Mouse (Mus musculus): ENCODE data around the gene Jph2. TPM values are rescaled to one million over a fixed set of nuclear protein-coding genes. Genes with fewer than 3 reads are reported as not detected.

Jph2 gene
- polyA plus RNA-seq, 1 experiment from 2014 or later, result 0.30 TPM

Other genes starting within 250 kb of the Jph2 start
- 0.40 and 0.67 TPM in 2 replicates for gene Tox2, start 194.9 kb downstream of the Jph2 start, polyA plus RNA-seq (2015; fragmentation: Nextera tagmentation; extraction: Ambion mirVana)
- 37.5 and 39.0 TPM in 2 replicates for gene Oser1, start 26.7 kb upstream of the Jph2 start, polyA plus RNA-seq (2015; fragmentation: Nextera tagmentation; extraction: Ambion mirVana)
- gene Gdap1l1, start 40.5 kb upstream of the Jph2 start, polyA plus RNA-seq (2015; fragmentation: Nextera tagmentation; extraction: Ambion mirVana), result 0.12 TPM in 1 of 2 replicates, not detected in the other
- gene Fitm2, start 74.6 kb upstream of the Jph2 start, polyA plus RNA-seq (2015; fragmentation: Nextera tagmentation; extraction: Ambion mirVana), result 3.8 and 3.9 TPM in 2 replicates
- gene R3hdml, start 94.3 kb upstream of the Jph2 start, polyA plus RNA-seq (2015; fragmentation: Nextera tagmentation; extraction: Ambion mirVana), result not detected in 2 replicates
- 18.8 and 21.1 TPM in 2 replicates for gene Hnf4a, start 108.8 kb upstream of the Jph2 start, polyA plus RNA-seq (2015; fragmentation: Nextera tagmentation; extraction: Ambion mirVana)
- gene Ttpal, start 204.3 kb upstream of the Jph2 start, polyA plus RNA-seq (2015; fragmentation: Nextera tagmentation; extraction: Ambion mirVana), result 9.2 and 10.6 TPM in 2 replicates
- 138 and 149 TPM in 2 replicates for gene Serinc3, start 247.1 kb upstream of the Jph2 start, polyA plus RNA-seq (2015; fragmentation: Nextera tagmentation; extraction: Ambion mirVana)

Data from liver, embryonic 16.5 days (tissue).